Mouse (Mus musculus): ENCODE measurements around the gene Neurog1. TPM values are rescaled to one million over a fixed set of nuclear protein-coding genes. Genes with fewer than 3 reads are reported as not detected.

Neurog1 gene
- polyA plus RNA-seq, 1 experiment: not detected

- H3K27ac ChIP-seq (ENCODE audit: insufficient read depth, low read depth, low read length): no peak overlapping the region
These were observed 1.3 kb downstream of the Neurog1 start for GRCm38 (mm10) chr13:56250551-56251161.

GRCm38 (mm10) chr13:56249593-56250341 is 2.2 kb downstream of the Neurog1 start:
- H3K4me3 ChIP-seq (ENCODE audit: insufficient read depth, low read depth, low read length): no peak overlapping the region
- H3K36me3 ChIP-seq (ENCODE audit: control insufficient read depth, insufficient read depth, low read length): no peaks in the 10 kb centered on the region
- DNase-seq: no peak
- H3K27me3 ChIP-seq (replicated peaks; ENCODE audit: control insufficient read depth, insufficient read depth, low read length): peaks cover 3% of the 10 kb centered on the region; the same call in 1 of the 2 replicates
- H3K27ac ChIP-seq (ENCODE audit: insufficient read depth, low read depth, low read length): no peak overlapping the region
- no peaks in the 10 kb centered on the region for H3K4me1 ChIP-seq (ENCODE audit: control insufficient read depth, insufficient read depth, low read length)
- WGBS: 4% methylated on average over 13 of the region's 13 CpGs
- TF ChIP-seq CTCF (conservative IDR thresholded peaks at IDR 0.05; ENCODE audit: insufficient read depth, insufficient read length, low read depth, low read length): no peak
- TF ChIP-seq POLR2A (IDR thresholded peaks at IDR 0.05; ENCODE audit: low read depth, low read length): no peak

More at GRCm38 (mm10) chr13:56250551-56251161, 1.3 kb downstream of the Neurog1 start:
- Histone ChIP-seq H3K4me1 (ENCODE audit: control insufficient read depth, insufficient read depth, low read length) (no peaks in the 10 kb centered on the region), H3K36me3 (ENCODE audit: control insufficient read depth, insufficient read depth, low read length) (no peaks in the 10 kb centered on the region), H3K4me3 (ENCODE audit: insufficient read depth, low read depth, low read length) (no peak overlapping the region), H3K27me3 (replicated peaks; ENCODE audit: control insufficient read depth, insufficient read depth, low read length) (peaks cover 3% of the 10 kb centered on the region; the same call in 1 of the 2 replicates)
- TF ChIP-seq POLR2A (IDR thresholded peaks at IDR 0.05; ENCODE audit: low read depth, low read length) (no peak), CTCF (conservative IDR thresholded peaks at IDR 0.05; ENCODE audit: insufficient read depth, insufficient read length, low read depth, low read length) (no peak)
- DNase-seq: no peak
- WGBS: 2% methylated on average over 14 of the region's 14 CpGs

- Histone ChIP-seq H3K4me1 (ENCODE audit: control insufficient read depth, insufficient read depth, low read length) (no peaks in the 10 kb centered on the region), H3K36me3 (ENCODE audit: control insufficient read depth, insufficient read depth, low read length) (no peaks in the 10 kb centered on the region), H3K4me3 (ENCODE audit: insufficient read depth, low read depth, low read length) (no peak overlapping the region), H3K27ac (ENCODE audit: insufficient read depth, low read depth, low read length) (no peak overlapping the region), H3K27me3 (replicated peaks; ENCODE audit: control insufficient read depth, insufficient read depth, low read length) (no peaks in the 10 kb centered on the region; the same call in 1 of the 2 replicates)
- DNase-seq: no peak
- 91% methylated on average over 5 of the region's 5 CpGs for WGBS
- TF ChIP-seq CTCF (conservative IDR thresholded peaks at IDR 0.05; ENCODE audit: insufficient read depth, insufficient read length, low read depth, low read length) (no peak), POLR2A (IDR thresholded peaks at IDR 0.05; ENCODE audit: low read depth, low read length) (no peak)
These were observed 8.9 kb downstream of the Neurog1 start for GRCm38 (mm10) chr13:56243104-56243503.

- TF ChIP-seq CTCF (conservative IDR thresholded peaks at IDR 0.05; ENCODE audit: insufficient read depth, insufficient read length, low read depth, low read length): no peak
- no peaks in the 10 kb centered on the region for H3K27me3 ChIP-seq (replicated peaks; ENCODE audit: control insufficient read depth, insufficient read depth, low read length)
- no peaks in the 10 kb centered on the region for H3K36me3 ChIP-seq (ENCODE audit: control insufficient read depth, insufficient read depth, low read length)
- no peak for DNase-seq
- WGBS: 60% methylated on average over 16 of the region's 16 CpGs
- no peak overlapping the region for H3K27ac ChIP-seq (ENCODE audit: insufficient read depth, low read depth, low read length)
- H3K4me1 ChIP-seq (ENCODE audit: control insufficient read depth, insufficient read depth, low read length): no peaks in the 10 kb centered on the region
- H3K4me3 ChIP-seq (ENCODE audit: insufficient read depth, low read depth, low read length): no peak overlapping the region
These were observed 11.8 kb downstream of the Neurog1 start for GRCm38 (mm10) chr13:56240012-56240770.

GRCm38 (mm10) chr13:56237905-56238304 is 14.1 kb downstream of the Neurog1 start:
- H3K4me1 ChIP-seq (ENCODE audit: control insufficient read depth, insufficient read depth, low read length): no peaks in the 10 kb centered on the region
- 85% methylated on average over 10 of the region's 10 CpGs for WGBS
- no peak overlapping the region for H3K4me3 ChIP-seq (ENCODE audit: insufficient read depth, low read depth, low read length)
- H3K27me3 ChIP-seq (replicated peaks; ENCODE audit: control insufficient read depth, insufficient read depth, low read length): no peaks in the 10 kb centered on the region
- no peaks in the 10 kb centered on the region for H3K36me3 ChIP-seq (ENCODE audit: control insufficient read depth, insufficient read depth, low read length)
- TF ChIP-seq CTCF (conservative IDR thresholded peaks at IDR 0.05; ENCODE audit: insufficient read depth, insufficient read length, low read depth, low read length) (no peak), POLR2A (IDR thresholded peaks at IDR 0.05; ENCODE audit: low read depth, low read length) (no peak)
- DNase-seq: no peak
- no peak overlapping the region for H3K27ac ChIP-seq (ENCODE audit: insufficient read depth, low read depth, low read length)

GRCm38 (mm10) chr13:56236194-56236593 is 15.8 kb downstream of the Neurog1 start:
- DNase-seq: no peak
- Histone ChIP-seq H3K27me3 (replicated peaks; ENCODE audit: control insufficient read depth, insufficient read depth, low read length) (no peaks in the 10 kb centered on the region), H3K4me3 (ENCODE audit: insufficient read depth, low read depth, low read length) (no peak overlapping the region), H3K4me1 (ENCODE audit: control insufficient read depth, insufficient read depth, low read length) (no peaks in the 10 kb centered on the region), H3K27ac (ENCODE audit: insufficient read depth, low read depth, low read length) (no peak overlapping the region), H3K36me3 (ENCODE audit: control insufficient read depth, insufficient read depth, low read length) (no peaks in the 10 kb centered on the region)
- WGBS: 25% methylated on average over 7 of the region's 7 CpGs
- TF ChIP-seq POLR2A (IDR thresholded peaks at IDR 0.05; ENCODE audit: low read depth, low read length) (no peak), CTCF (conservative IDR thresholded peaks at IDR 0.05; ENCODE audit: insufficient read depth, insufficient read length, low read depth, low read length) (no peak)

GRCm38 (mm10) chr13:56228790-56229189 is 23.2 kb downstream of the Neurog1 start:
- 13% methylated on average over 7 of the region's 7 CpGs for WGBS
- Histone ChIP-seq H3K27ac (ENCODE audit: insufficient read depth, low read depth, low read length) (no peak overlapping the region), H3K36me3 (ENCODE audit: control insufficient read depth, insufficient read depth, low read length) (no peaks in the 10 kb centered on the region), H3K27me3 (replicated peaks; ENCODE audit: control insufficient read depth, insufficient read depth, low read length) (no peaks in the 10 kb centered on the region), H3K4me1 (ENCODE audit: control insufficient read depth, insufficient read depth, low read length) (no peaks in the 10 kb centered on the region), H3K4me3 (ENCODE audit: insufficient read depth, low read depth, low read length) (no peak overlapping the region)
- no peak for DNase-seq
- no peak for TF ChIP-seq POLR2A (IDR thresholded peaks at IDR 0.05; ENCODE audit: low read depth, low read length)
- TF ChIP-seq CTCF (conservative IDR thresholded peaks at IDR 0.05; ENCODE audit: insufficient read depth, insufficient read length, low read depth, low read length): no peak
